Mouse (Mus musculus): Measurements from ENCODE around the gene Ufsp2. TPM values are rescaled to one million over a fixed set of nuclear protein-coding genes. Genes with fewer than 3 reads are reported as not detected.

The Ufsp2 gene
- total and polyA plus RNA-seq, 3 experiments = 45.0 to 58.9 TPM; not detected in 1

- DNase-seq (ENCODE audit: low read depth, low spot score) = no peak
- H3K9me3 ChIP-seq (replicated peaks; ENCODE audit: insufficient read depth, low read length) = no peaks in the 10 kb centered on the region
- H3K4me3 ChIP-seq (ENCODE audit: control insufficient read depth in 1 of 2, insufficient read depth in 1 of 2, low read depth in 2 of 2, low read length in 2 of 2) = no peak overlapping the region
- H3K27ac ChIP-seq (ENCODE audit: control insufficient read depth, low read depth, low read length) = no peak overlapping the region
- TF ChIP-seq EP300 (IDR thresholded peaks at IDR 0.05; ENCODE audit: low read depth in 1 of 2, low read length in 2 of 2) (no peak), MXI1 (IDR thresholded peaks at IDR 0.05; ENCODE audit: low read depth, low read length) (no peak), MAX (IDR thresholded peaks at IDR 0.05; ENCODE audit: low read length) (no peak), KAT2A (conservative IDR thresholded peaks at IDR 0.05; ENCODE audit: low read depth, low read length) (no peak), GABPA (IDR thresholded peaks at IDR 0.05; ENCODE audit: low read depth, low read length) (no peak), ETS1 (IDR thresholded peaks at IDR 0.05; ENCODE audit: low read depth, low read length) (no peak), UBTF (IDR thresholded peaks at IDR 0.05; ENCODE audit: borderline replicate concordance, insufficient read depth, low read depth, low read length) (no peak), JUND (IDR thresholded peaks at IDR 0.05; ENCODE audit: low read depth, low read length) (no peak)
- H3K9ac ChIP-seq (ENCODE audit: control insufficient read depth, low read depth, low read length, poor library complexity, severe bottlenecking) = no peak overlapping the region
- H3K79me2 ChIP-seq (ENCODE audit: control insufficient read depth, insufficient read depth, low read length, poor library complexity) = no peaks in the 10 kb centered on the region
- no peaks in the 10 kb centered on the region for H3K36me3 ChIP-seq (ENCODE audit: control insufficient read depth in 1 of 2, insufficient read depth in 2 of 2, low read length in 2 of 2)
- no peaks in the 10 kb centered on the region for H3K4me1 ChIP-seq (ENCODE audit: control insufficient read depth in 1 of 2, insufficient read depth in 2 of 2, low read length in 2 of 2)
- H3K27me3 ChIP-seq (ENCODE audit: control insufficient read depth in 1 of 2, insufficient read depth in 2 of 2, low read length in 2 of 2) = peaks cover 0 to 2% of the 10 kb centered on the region in 2 experiments; a peak in 1 of 4 replicates
Measured at GRCm38 (mm10) chr8:45936986-45937385, 38.3 kb upstream of the Ufsp2 start.

DNA sequence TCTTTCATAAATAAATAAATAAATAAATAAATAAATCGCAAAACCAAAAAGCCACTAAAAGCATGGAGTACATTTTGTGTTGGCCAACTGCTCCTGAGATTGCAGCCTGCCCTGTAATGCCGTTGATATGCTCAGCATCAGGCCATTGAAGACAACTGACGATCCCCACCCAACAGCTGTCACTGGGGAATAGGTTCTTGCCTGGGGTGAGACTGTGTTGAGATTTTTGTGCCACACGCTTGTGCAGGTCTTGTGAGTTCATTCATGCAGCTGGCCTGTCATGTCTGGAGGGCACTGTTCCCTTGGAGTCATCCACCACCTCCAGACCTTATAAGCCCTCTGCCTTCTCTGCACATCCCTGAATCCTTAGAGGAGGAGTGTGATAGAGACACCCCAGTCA lies 29.0 kb upstream of the Ufsp2 start:
- Histone ChIP-seq H3K9ac (ENCODE audit: control insufficient read depth, low read depth, low read length, poor library complexity, severe bottlenecking) (no peak overlapping the region), H3K36me3 (ENCODE audit: control insufficient read depth in 1 of 2, insufficient read depth in 2 of 2, low read length in 2 of 2) (no peaks in the 10 kb centered on the region), H3K4me1 (ENCODE audit: control insufficient read depth in 1 of 2, insufficient read depth in 2 of 2, low read length in 2 of 2) (no peaks in the 10 kb centered on the region), H3K79me2 (ENCODE audit: control insufficient read depth, insufficient read depth, low read length, poor library complexity) (no peaks in the 10 kb centered on the region), H3K27ac (ENCODE audit: control insufficient read depth, low read depth, low read length) (no peak overlapping the region), H3K9me3 (replicated peaks; ENCODE audit: insufficient read depth, low read length) (no peaks in the 10 kb centered on the region), H3K27me3 (ENCODE audit: control insufficient read depth in 1 of 2, insufficient read depth in 2 of 2, low read length in 2 of 2) (no peaks in the 10 kb centered on the region; a peak in 1 of 4 replicates), H3K4me3 (ENCODE audit: control insufficient read depth in 1 of 2, insufficient read depth in 1 of 2, low read depth in 2 of 2, low read length in 2 of 2) (no peak overlapping the region)
- DNase-seq (ENCODE audit: low read depth, low spot score) = no peak
- no peak for TF ChIP-seq ZC3H11A (IDR thresholded peaks at IDR 0.05; ENCODE audit: low read depth, low read length)
- TF ChIP-seq TAL1 (IDR thresholded peaks at IDR 0.05; ENCODE audit: low read length) = no peak
- no peak for TF ChIP-seq MYC (IDR thresholded peaks at IDR 0.05; ENCODE audit: low read depth, low read length)
- no peak for TF ChIP-seq RCOR1 (IDR thresholded peaks at IDR 0.05; ENCODE audit: low read depth, low read length)
- TF ChIP-seq GATA1 (IDR thresholded peaks at IDR 0.05; ENCODE audit: low read depth, low read length) = no peak
- no peak for TF ChIP-seq ELF1 (IDR thresholded peaks at IDR 0.05; ENCODE audit: low read depth, low read length)
- no peak for TF ChIP-seq E2F4 (IDR thresholded peaks at IDR 0.05; ENCODE audit: borderline replicate concordance, low read depth, low read length)
- TF ChIP-seq POLR2AphosphoS5 (IDR thresholded peaks at IDR 0.05; ENCODE audit: borderline replicate concordance, low read depth, low read length) = no peak
- no peak for TF ChIP-seq SIN3A (IDR thresholded peaks at IDR 0.05; ENCODE audit: low read length)
- TF ChIP-seq MYB (IDR thresholded peaks at IDR 0.05; ENCODE audit: low read depth, low read length) = no peak
- TF ChIP-seq MAFK (IDR thresholded peaks at IDR 0.05; ENCODE audit: borderline replicate concordance, low read depth, low read length) = no peak
- no peak for TF ChIP-seq POLR2AphosphoS2 (IDR thresholded peaks at IDR 0.05; ENCODE audit: low read length)
- TF ChIP-seq ZKSCAN1 (IDR thresholded peaks at IDR 0.05; ENCODE audit: low read depth, low read length) = no peak
